Mouse (Mus musculus) left cerebral cortex, postnatal 4 days (tissue): ENCODE data around the gene Rpia. TPM values are rescaled to one million over a fixed set of nuclear protein-coding genes. Genes with fewer than 3 reads are reported as not detected.
A peak's percentile ranks its signal among the peaks of the same experiment; 100 is the strongest.
"Not testable (repeated sequence)": the region's sequence is repeated elsewhere in the genome, so short reads cannot be mapped to it uniquely, and the experiment has no call there.

Source experiments
- DNase-seq: peaks from one replicate; pipeline ENCODE4 v3.0.0-alpha.2; 2022
- intact Hi-C: fragments of 180-260 bp; cut with DNase I; formaldehyde crosslinking; loops from one replicate; pipeline ENCODE4 v1.15.1; 2025
- total RNA-seq, 2 experiments: library from RNA; stranded (reverse); gene quantifications; 2 replicates each; pipeline ENCODE4 v1.2.3; 2021

Gene Rpia
- total RNA-seq = 10 to 100 TPM; 16.1 to 19.0 TPM

DNA sequence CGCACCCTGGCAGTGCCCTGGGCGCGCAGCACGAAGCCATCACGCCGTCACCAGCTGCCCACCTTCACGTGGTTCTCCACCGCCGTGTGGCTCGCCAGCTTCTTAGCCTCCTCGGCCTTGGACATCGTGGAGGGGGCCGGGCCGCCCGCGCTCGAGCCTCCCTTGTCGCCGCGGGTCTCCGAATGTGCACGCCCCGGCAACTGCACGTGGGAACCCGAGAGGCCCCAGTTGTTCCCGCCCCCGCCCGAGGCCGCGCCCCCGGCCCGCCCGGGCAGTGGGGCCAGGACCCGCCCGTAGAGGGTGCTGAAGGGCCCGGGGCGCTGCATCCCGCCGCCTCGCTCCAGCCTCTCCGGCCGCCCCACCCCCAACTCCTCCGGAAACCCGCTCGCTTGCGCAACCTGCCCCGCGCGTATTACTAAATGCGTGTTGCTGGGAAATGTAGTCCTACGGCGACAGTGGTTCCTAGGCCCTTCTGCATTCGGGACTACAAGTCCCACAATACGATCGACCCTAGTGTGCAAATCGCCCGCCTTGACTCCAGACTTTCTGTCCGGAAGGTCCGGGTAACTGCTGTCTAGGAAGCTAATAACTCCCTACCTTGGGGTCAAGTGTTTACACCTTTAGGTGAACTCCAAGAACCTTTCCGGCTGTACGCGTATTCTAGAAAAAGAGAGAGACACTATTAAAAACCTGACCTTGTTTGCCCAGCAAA, at the start of gene Rpia:
TSS of gene Rpia (minus strand) at position 409 of the 712 bp plus-strand sequence.
- intact Hi-C loops = no loop called here
- DNase-seq = peak; percentile 98

DNA sequence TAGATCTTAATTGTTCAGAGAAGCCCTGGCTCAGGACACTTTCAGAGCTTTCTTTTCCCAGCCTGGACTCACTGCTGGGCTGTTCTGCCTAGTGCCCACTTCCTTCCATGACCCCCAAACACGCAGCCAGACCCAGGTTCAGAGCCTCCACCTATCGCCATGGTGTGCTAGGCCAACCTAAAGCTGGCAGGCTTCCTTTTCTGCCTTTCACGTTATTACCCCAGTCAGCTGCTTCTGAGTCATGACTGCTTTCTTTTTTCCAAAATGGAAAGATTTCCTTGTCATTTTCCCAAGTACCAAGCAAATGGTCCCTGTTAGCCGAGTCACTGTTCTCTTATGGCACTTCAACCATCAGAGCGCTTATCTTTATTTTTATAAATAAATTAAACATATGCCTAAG, 48.2 kb upstream of the Rpia start:
- DNase-seq = no peak
- intact Hi-C loops = no loop called here

DNA sequence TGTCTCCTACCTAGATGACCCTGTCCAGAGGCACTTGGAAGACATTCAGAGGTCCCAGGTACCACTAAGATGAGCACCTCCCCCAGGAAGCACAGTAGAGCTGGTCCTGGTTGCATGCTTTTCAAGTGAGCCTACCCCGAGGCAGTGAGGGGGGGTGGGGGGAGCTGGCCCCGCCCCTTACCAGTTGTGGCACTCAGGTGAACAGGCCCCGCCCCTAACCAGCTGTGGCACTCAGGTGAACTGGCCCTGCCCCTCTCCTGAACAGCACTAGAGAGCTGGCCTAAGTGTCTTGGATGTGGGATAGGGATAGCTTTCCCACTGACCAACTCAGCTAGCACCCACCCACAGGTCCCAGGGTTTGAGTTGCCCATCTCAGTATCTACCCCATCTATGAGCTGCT, 46.5 kb upstream of the Rpia start:
- intact Hi-C loops = no loop called here
- DNase-seq = no peak

DNA sequence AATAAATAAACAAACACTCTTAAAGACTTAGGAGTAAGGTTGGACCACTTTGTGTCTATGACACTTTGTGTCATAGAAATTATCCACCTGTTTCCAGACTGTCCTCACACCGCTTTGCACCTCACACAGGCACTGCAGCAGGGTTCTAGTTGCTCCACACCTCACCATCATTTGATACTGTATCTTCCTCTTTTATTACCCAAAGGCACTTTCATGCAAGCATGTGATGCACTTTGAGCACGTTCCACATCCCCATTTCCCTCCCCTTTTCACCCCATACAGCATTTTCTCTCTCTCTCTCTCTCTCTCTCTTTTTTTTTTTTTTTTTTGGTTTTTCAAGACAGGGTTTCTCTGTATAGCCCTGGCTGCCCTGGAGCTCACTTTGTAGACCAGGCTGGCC, 45.3 kb upstream of the Rpia start:
- no peak for DNase-seq
- intact Hi-C loops = no loop called here

DNA sequence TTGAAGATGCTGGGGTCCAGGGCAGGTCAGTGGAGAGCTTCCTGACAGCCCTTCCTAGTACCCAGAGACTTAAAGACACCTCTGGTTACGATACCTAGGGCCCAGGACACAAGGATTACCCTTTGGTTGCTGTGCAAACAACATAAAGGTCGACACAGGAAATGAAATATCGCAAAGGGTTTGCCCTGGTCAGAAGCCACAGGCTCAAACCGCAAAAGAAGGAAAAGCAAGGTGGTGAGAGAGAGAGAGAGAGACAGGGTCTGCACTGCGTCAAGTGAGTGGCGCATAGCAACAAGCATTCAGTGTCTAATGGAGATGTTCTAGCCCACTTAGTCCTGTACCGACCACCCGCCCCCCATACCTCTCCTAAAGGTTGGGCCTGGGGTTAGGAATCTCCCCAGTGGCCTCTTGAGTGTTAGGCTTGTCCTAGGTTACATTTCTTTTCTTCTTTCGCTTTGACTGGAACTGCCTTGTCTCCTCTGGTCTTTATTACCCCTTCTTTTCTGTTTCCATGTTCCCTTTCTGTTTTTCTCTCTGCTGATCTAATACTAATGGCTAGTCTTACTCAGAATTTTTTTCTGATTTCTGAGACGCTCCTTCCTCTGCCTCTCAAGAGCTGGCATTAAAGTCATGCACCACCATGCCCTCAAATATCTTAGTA, 39.3 kb upstream of the Rpia start:
- no peak for DNase-seq
- intact Hi-C loops = no loop called here

DNA sequence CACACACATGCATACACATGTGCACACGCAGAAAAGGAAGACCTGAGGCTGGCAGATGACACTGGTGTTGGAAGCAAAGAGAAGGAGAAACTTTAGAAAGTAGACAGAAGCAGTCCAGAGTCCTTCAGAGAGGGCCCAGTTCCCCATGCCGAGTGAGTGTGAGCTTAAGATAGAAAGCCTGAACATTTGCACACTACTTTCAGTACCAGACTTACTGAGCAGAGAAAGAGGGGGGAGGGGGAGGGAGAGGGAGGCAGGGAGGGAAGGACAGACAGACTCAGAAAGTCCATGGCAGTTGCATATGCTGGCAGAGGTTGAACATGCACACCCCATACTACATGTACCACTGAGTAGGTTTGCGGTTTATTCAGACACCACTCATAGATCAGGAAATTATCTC, 38.5 kb upstream of the Rpia start:
- no peak for DNase-seq
- intact Hi-C loops = no loop called here

DNA sequence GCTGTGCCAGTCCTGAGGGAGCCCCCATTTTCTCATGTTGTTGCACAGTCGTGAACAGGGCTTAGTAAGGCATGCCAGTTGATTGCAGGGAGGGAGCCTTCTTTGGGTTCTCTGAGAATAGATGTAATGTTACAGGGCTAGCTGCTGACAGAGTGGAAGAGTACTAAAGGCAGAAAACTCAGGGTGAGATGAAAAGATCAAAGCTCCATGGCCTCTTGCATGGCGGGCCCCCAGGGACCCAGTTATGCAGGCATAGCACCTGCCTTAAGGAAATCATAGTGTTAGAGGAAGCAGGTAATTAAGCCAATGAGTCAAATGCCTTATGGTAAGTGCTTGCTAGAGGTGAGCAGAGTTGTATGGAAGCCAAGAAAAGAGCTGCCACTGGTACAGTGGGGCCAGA, 37.4 kb upstream of the Rpia start:
- no peak for DNase-seq
- intact Hi-C loops = no loop called here

DNA sequence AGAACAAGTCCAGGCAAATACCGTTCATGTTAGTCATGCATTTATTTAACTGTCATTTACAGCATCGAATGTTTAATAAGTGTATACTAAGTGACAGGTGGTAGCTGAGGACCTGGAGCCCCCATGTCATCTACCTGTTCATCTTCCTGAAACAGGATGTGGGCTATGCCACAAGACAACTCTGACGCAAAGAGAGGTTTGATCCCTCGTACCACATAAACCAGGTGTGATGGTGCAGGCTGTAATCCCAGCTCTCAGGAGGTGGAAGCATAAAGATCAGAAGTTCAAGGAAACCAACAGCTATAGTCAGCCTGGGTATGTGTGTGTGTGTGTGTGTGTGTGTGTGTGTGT, 32.9 kb upstream of the Rpia start:
- intact Hi-C loops = no loop called here
- DNase-seq = no peak

DNA sequence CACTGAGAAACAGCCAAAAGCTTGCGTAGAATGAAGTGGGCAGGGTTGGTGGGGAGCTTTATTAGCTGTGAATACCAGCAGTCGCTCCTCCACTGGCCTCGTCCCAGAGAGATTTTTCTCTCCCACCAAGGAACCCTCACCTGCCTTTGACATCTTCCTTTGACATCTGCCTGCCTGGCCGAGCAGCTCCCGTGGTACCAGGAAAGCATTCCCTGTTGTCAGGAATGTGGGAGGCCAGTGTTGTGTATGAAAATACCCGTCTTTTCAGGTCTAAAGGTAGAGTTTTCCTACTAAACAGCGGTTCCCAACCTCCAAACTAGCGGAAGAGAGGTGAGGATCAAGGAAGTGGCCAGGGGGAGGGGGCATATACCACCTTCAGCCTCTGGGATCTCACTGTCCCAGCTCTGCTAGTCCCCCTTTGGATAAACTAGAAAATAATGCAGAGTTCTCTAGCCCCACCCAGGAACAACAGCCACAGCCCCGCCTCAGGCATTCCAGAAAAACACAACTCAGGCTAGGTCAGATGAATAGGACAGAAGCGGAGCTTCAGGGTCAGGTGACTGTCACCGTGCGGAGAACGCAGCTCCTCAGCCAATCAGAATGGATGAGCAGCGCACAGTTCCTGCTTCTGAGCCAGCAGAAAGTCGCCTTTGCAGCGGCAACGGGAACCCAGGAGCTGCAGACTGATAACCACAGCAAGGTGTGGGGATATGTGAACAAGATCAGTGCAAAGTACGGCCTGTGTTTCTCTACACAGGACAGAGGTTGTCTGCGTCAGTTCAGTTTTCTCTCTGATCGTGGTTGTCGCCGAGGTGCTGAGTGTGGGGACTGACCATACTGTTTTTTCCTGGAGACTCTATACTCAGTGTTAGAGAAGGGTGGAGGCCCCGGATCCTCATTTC, 32.3 kb upstream of the Rpia start:
- intact Hi-C loops = no loop called here
- DNase-seq = peak; percentile 45

DNA sequence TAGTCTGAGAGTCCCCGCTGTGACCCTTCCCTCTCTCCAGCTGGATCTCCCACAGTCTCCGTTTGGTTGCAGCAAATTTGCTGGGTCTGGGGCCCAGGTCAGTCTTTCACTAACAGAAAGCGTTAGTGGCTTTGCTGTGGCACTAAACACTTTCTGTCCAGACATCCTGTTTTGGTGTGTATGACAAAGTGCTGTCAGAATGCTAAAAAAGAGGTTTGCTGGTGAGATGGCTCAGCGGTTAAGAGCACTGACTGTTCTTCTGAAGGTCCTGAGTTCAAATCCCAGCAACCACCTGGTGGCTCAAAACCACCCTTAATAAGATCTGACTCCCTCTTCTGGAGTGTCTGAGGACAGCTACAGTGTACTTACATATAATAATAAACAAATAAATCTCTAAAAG, 31.2 kb upstream of the Rpia start:
- DNase-seq, intact Hi-C loops: not testable (repeated sequence)

DNA sequence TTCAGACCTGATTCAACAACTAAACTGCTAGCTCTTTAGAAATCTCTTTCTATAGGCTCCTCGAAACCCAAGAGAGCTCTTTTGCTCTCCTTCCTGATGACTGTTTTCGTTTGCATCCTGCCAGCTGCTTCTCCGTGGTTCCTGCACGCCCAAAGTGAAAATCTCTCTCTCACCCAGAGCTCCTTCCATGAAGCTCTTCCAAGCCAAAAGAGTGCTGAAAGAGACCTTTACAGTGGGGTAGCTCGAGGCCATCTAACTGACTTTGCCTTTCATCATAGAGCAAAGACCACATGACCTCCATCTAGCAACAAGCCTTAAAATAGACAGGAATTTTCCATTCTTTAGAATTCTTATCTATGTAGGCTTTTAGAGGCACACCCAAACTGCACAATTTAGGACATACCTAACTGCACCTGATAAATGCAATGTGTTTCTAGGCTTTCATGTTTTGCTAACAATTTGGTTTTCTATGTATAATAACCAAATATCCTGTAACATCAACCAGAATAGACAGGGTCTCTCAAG, 30.4 kb upstream of the Rpia start:
- intact Hi-C loops = no loop called here
- DNase-seq = no peak

DNA sequence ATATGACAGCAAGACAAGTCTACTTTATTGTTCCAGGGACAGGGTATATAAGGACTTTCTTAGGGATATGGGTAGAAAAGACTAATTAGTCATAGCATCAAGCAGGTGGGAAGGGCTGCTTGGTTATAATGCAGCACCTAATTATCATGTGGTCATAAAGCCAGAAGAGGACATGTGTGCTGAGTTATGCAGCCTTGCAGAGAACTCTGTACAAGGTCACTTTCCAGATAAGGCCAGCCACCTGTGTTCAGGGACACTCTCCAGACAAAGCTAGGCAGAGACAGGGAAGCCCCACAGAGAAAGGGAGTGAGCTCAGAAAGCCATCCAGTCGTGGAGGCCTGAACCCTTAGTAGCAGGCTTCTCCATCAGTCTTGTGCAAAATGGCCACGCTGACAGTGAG, 29.5 kb upstream of the Rpia start:
- no peak for DNase-seq
- intact Hi-C loops = no loop called here

DNA sequence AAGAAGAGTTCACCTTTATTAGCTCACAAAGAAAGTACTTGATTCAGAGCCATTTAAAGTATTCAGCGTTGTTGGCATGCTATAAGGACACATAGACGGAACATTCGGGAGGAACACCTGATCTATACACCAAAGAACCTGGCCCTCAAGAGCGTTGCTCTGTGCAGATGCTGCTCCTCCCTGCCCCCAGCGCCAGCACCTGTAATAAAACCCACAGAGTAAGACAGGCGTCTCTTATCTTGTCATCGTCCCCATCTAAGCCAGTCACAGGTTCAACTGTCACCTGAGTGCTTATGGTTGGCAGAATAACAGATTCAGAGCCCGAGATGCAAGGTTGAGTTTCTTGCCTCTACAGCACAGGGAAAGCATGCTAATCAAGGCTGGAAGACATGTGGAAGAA, 23.4 kb upstream of the Rpia start:
- intact Hi-C loops = loop anchor here (10.0 kb wide), 1 partner anchor 309 kb away; no protein-coding TSS in a partner anchor
- DNase-seq = no peak

DNA sequence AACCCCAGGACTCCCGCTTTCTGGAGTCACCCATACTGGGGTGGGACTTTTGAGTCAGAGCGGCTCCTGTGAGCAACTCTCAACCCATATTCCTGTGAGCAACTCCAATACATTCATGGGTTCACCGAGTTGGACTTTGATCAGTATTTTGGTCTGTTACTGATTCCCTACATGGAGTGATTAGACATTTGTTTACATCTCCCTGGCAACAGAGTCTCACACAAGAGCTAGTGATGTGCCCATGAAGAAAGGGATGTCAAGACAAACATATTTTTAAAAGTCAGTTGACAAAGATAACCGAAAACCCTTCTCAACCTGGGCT, 22.6 kb upstream of the Rpia start:
- intact Hi-C loops = loop anchor here (10.0 kb wide), 1 partner anchor 310 kb away; no protein-coding TSS in a partner anchor
- no peak for DNase-seq

DNA sequence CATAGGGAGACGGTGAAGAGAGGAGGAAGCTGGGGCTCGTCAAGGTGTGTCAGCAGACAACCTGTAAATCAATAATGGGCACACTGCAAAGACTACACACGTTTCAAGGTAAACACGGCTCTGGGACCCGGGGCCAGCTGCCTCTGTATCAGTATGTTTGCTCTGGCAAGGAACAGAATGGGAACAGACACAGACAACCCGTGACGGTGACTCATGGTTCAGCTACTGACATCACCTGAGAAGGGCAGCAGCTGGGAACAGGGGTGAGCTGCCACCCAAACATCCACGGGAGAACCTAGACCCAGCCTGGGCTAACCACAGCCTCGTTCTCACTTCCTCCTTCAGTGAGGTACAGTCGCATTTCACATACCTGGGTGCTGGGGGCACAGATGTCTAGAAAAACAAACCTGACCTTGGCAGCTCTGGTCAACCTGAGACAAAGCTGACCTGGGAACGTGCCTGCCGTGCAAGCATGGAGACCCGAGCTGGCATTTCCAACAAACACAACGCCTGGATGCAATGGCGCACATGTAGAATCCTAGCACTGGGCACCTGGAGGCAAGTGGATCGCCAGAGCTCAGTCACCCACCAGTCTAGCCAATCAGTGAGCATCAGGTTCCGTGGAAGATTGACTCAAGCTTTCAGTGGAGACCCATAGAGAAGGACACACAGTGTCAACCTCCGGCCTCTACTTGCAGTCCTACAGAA, 22.0 kb upstream of the Rpia start:
- DNase-seq = no peak
- intact Hi-C loops = loop anchor here (2.0 to 10.0 kb wide), 2 partner anchors 67 to 311 kb away; no protein-coding TSS in a partner anchor

DNA sequence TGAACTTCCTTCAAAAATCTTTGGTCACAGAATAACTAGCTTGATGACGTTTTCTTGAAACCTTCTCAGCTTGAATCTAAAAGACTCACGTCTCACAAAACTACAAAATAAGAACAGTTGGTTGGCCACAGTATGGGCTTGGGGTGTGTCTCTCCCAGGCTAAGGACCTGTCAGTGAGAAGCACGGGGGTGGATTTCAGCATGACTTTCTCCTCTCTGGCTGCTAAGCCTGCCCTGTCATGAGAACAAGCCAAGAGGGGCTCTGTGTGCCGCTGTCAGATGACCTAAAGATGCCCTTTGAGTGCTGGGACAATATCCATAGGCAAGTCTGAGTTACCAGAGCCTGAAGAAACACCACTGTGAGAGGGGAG, 20.5 kb upstream of the Rpia start:
- no peak for DNase-seq
- intact Hi-C loops = loop anchor here (2.0 to 10.0 kb wide), 2 partner anchors 68 to 312 kb away; no protein-coding TSS in a partner anchor

DNA sequence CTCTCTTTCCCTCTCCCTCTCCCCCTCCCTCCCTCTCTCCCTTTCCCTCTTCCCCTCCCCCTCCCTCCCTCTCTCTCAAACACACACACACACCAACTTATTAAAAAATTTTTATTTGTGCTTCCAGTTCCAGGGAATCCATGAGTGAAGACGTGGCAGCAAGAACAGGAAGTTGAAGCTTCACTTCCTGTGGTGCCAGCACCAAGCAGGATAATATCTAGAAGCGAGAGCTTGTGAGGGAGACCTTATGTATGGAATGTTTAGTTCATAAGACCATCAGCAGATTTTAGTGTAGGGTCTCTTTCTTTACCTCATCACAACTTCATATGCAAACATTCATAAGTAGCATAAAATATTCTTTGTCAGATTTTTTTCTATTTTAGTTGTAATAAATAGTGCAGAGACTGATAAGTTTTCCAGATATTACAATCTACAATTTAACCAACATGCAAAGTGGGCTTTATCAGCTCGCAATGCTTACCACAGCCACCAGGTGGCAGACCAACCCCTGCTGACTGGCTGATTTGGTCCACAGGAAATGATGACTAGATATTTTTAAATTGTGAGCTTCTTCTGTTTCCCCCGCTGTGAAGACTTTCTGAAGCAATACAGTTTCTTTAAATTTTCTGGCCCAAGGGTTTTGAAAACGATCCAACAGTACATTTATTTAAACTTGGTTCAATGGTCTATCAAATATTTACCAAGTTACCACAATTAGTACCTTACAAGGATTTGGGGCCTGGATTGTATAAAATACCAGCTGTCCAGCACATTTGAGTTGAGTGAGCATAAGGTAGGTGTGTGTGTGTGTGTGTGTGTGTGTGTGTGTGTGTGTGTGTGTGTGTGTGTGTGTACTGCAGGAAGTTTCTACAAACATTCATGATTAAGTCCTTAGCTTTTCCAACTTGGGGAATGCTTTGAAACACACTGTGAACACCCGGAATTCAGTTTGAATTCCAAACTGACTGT, 19.8 kb upstream of the Rpia start:
- intact Hi-C loops = loop anchor here (2.0 to 10.0 kb wide), 2 partner anchors 69 to 313 kb away; no protein-coding TSS in a partner anchor
- peak; percentile 71 for DNase-seq

DNA sequence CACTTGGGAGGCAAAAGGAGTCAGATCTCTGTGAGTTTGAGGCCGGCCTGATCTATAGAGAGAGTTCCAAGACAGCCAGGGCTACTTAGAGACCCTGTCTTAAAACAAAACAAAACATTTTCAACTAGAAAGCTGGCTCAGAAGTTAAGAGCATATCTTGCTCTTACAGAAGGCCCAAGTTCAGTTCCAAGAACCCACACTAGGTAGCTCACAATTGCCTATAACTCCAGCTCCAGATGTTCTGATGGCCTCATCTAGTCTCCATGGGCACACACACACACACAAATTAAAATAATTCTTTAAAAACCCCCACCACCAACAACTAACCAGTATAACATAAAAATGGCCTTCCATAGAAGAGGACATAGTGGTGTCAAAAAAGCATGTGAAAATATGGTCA, 18.5 kb upstream of the Rpia start:
- intact Hi-C loops = loop anchor here (10.0 kb wide), 1 partner anchor 314 kb away; no protein-coding TSS in a partner anchor
- no peak for DNase-seq

DNA sequence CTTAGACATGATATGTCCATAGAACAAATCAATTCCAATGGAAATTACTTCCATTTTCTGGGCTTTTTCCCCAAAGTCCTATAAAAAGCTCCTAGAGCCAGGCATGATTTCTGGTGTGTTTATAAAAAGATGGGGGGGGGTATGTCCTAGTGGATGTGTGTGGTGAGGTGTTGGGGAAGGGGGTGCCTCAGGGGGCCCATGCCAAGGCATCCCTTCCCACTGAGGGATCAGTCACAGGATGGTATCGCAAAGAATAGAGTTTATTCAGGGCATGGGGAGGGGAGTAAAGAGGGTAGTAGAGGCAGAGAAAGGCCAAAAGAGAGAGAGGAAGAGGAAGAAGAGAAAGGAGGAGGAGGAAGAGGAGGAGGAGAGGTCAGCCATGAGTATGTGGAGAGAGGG, 14.5 kb upstream of the Rpia start:
- DNase-seq = no peak
- intact Hi-C loops = no loop called here
